Mouse (Mus musculus) G1E (cell line): ENCODE data around the gene 5730596B20Rik.

ENCODE experiments used
- CTCF ChIP-seq: IDR thresholded peaks from 2 replicates; pipeline ENCODE4 v1.5.1; 2012; ENCODE audit warnings: low read depth, low read length, inconsistent platforms, mixed read lengths
- GATA1 ChIP-seq: IDR thresholded peaks from 2 replicates; pipeline ENCODE4 v1.6.1; 2012; ENCODE audit warnings: borderline replicate concordance, low read length, inconsistent platforms, mixed read lengths
- GATA2 ChIP-seq: IDR thresholded peaks from 2 replicates; pipeline ENCODE4 v1.6.1; 2012; ENCODE audit warnings: low read depth, low read length, inconsistent platforms, borderline replicate concordance
- POLR2AphosphoS5 ChIP-seq: IDR thresholded peaks from 2 replicates; pipeline ENCODE4 v1.6.1; 2012; ENCODE audit warnings: low read depth, low read length, inconsistent platforms; ENCODE audit not compliant: insufficient replicate concordance
- TAL1 ChIP-seq: conservative IDR thresholded peaks from 2 replicates; pipeline ENCODE4 v1.6.1; 2012; ENCODE audit warnings: low read depth, low read length, inconsistent platforms, mixed read lengths

DNA sequence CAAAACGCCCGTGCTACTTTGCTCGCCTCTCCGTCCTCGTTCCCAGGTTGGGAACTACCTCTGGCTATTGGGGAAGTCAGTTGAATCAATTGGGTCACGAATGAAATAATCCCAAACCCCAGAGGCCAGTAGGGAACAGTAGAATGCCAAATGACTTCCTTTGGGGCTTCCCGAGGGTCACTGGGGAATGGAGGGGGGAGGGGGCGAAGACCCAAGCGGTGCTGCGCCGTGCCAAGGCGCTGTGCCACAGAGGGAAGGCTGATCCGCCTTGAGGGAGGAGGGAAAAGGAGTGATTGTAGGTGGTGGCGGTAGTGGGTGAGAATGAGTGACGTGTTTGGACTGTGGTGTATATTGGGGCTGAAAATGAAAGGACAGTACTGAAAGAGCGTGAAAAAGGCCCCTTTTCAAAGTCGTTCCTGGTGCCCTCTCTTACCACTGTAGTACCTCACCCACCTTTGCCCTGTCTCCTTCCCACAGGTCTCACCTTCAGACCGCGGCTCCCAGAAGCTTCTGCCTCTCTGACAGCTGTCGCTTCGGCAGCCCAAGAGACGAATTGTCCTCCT, 35.3 kb downstream of the 5730596B20Rik start:
- TF ChIP-seq CTCF (no peak), GATA1 (no peak), TAL1 (no peak), GATA2 (no peak), POLR2AphosphoS5 (no peak)
